Mouse (Mus musculus): ENCODE measurements around the gene N4bp3.

Gene N4bp3

DNA sequence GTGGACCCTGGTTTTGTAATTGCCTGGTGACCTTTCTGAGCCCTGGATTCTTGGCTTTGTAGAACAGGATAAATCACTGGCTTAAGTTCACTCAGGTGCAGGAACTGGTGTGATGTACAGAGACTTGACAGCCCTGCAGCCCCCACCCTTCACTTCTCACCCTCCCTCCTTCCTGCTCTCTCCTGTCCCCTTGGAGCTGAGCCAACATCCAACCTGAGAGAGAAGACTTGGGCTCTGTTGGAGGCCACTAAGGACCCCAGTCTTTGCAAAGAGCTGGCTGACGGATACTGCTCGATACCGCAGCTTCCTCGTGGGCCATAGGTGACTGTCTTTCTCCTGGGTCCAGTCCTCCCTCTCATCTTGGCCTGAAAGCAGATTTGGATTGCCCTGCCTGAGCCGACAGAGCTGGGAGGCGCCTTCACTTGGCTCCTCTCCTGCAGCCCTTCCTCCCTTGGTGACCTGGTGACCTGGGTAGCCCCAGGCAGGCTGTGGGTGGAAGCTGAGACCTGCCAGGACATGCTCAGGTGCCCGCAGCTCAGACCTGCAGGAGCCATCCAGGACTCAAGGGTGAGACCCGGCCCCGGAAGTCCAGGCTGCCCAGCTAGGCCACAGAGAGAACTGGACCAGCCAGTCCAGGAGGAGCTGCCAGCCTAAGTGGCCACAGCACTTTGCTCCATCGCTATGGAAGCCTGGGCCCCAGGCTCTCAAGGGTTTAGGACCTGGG lies 6.3 kb upstream of the N4bp3 start:
- in situ Hi-C loops (cut with MboI, MseI): no loop called here

DNA sequence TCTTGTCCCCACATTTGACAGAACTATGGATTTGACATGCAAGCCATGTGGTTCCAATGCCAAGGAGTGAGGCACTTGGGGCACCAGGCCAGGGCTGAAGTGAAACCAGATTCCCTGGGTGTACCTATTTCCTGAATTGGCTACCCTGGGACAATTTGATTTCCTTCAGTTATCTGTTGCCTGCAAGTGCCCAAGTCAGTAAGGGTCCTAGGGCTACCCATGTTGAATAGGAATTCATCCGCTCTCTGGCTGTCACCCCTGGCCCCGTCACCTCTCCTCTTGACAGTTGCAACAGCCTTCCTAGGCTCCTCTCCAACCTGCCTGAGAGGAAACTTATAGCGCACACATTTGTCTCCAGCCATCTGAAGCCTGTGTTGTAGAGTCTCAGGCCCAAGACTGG lies 4.2 kb upstream of the N4bp3 start:
- in situ Hi-C loops (cut with MboI, MseI): loop anchor here in 1 of 2 experiments (5.0 kb wide), 1 partner anchor 38 kb away; the partner anchor contains the start of gene Nhp2

DNA sequence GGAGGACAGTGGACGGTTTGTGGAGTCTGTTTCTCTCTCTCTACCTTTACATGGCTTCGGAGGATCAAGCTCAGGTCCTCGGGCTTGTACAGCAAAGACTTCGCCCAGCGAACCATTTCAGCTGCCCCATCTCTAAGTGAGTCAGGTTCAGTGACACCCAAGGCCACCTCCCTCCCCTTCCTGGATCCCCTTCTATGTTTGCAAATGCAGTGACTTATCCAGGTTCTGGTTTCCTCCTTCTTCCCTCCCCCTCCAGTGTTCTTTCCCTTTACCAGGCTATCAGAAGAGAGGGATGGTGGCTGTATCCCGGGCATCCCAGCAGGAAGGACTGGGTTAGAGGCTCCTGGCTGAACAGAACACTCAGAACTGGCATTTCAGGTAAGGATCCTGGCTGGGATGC lies 3.1 kb upstream of the N4bp3 start:
- in situ Hi-C loops (cut with MboI, MseI): loop anchor here in 1 of 2 experiments (5.0 kb wide), 1 partner anchor 36 kb away; the partner anchor contains the start of gene Nhp2

DNA sequence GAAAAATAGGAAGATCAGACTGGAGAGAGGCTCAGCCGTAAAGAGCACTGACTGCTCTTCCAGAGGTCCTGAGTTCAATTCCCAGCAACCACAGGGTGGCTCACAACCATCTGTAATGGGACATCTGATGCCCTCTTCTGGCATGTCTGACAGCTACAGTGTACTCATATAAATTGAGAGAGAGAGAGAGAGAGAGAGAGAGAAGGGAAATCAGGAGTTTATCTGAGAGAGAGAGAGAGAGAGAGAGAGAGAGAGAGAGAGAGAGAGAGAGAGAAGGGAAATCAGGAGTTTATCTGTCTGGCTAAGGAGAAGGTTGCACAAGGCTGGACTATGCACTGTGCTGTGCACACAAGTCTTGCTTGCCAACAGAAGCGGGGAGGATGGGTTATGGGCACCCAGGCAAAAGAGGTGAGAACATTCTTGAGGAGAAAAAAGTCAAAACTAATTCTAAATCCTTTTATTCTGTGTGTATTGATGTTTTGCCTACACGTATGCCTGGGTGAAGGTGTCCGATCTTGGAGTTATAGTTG lies 2.3 kb upstream of the N4bp3 start:
- in situ Hi-C loops (cut with MboI, MseI): loop anchor here in 1 of 2 experiments (5.0 kb wide), 1 partner anchor 36 kb away; the partner anchor contains the start of gene Nhp2

DNA sequence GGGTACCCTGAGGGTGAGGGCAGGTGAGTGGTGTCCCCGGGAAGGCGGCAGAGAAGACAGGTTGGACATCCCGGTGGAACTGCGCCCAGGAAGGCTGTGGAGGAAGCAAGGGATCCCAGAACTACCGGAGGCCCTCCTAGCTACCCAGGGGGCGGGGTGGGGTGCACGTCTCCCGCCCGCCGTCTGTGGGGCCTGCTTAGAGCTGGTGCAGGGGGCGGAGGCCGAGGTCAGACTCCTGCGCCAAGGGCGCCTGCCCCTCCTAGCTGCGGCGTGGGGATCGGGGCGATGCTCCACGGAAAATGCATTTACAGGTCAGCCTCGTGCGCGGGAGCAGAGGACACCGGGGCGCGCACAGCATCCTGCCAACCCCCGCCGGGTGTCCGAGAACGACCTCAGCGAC lies 381 bp downstream of the N4bp3 start:
- in situ Hi-C loops (cut with MboI, MseI): loop anchor here in 1 of 2 experiments (5.0 kb wide), 1 partner anchor 33 kb away; the partner anchor contains the start of gene Nhp2

DNA sequence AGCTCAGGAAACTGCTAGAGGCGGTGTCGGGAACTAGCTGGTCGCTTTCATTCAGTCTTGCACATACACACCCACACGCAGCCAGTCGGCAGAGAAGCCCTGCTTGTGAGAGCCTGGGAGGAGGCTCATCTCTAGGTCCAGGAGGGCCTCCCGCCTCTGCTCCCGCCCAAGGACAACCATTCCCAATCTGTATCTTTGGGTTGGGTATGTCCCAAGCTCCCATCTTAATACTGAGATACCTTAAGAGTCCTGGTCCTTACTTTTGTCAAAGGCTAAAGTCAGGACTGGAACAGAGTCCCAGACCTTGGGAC lies 798 bp downstream of the N4bp3 start:
- in situ Hi-C loops (cut with MboI, MseI): loop anchor here in 1 of 2 experiments (5.0 kb wide), 1 partner anchor 33 kb away; the partner anchor contains the start of gene Nhp2

DNA sequence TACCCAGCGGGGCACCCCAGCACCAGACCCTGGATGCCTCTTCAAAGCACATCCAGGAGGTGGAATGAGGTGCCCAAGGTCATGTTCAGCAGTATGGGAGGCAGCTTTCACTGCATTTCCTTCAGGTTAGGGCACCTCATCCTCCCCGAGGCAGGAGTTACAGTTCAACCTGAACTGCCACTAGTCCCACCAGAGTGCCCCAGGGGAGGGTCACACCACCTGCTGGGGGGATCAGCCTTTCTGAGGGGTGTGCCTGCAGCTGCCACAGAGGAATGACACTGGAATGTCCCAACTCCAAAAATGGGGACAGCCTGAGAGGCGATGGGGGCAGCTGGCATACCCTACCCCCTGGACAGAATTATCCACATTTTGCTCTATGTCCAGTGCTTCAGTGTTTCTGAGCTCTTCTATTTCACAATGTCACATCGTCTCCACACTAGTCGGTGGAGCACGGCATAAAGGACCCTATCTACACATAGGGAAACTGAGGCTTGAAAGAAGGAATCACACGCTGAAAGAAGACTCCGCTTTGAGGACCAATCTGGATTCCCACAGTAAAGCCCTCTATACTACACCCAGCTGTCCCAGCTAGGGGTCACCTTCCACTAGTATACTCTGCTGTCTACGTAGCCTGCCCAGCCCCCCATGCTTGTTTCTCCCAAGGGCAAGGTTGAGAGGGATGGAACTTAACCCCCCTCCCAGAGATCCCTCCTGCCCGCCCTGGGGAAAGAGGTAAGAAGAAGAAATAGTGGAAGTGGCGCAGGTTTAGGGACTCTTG lies 1.3 kb downstream of the N4bp3 start:
- in situ Hi-C loops (cut with MboI, MseI): no loop called here

DNA sequence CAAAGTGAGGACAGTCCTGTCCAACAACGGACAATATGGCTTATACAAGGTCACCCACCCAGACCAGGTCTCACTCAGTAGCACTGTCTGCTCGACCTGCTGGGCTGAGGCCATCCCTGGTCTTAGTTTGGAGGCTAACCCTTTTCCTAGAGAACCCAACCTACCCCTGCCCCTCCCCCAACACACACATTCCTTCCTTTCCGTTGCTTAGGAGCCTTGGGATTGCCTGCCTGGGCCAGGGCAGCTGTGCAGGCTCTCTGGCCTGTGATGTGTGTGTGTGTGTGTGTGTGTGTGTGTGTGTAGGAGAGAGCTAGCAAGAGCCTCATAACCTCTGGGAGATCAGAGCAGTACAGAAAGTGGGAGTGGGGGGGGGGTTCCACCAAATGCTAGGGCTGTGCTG lies 2.1 kb downstream of the N4bp3 start:
- in situ Hi-C loops (cut with MboI, MseI): no loop called here

DNA sequence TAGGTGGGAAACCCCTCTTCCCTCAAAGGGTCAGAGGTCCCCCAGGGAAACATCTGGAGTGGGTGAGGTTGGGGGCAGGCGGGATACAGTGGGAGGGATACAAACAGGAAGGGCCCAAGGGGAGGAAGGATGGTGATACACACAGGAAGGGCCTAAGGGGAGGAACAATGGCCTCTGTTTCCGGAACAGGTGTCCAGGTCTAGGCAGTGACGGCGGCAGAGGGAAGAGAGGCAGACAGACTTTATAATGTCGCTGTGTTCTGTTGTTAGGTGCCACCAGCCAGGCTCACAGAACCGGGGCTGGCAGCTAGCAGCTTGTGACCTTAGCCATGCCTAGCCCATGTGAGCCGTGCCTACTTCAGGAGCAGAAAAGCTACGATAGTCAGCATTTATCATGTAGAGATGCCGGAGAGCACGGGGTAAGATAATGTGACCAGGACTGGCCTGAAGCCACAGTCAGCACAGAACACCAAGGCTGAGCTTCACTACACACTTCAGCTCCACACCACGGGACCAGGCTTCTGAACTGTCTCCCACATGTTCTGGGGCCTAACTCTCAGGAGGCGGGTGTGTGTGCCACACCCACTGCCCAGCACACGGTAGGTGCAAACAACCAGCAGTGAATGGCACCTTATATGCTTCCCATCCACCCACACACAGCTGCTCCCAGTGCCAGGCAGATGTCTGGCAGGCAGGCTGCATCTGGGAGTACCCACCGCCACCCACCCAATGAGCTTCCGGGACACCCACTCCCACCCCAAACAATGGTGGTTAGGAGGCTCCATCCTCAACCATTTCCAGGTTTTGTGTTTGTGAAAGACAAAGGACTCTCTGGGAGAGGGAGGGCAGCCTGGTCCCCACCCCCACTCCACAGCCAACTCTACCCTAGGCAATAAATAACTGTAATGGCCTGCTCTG lies 3.6 kb downstream of the N4bp3 start:
- in situ Hi-C loops (cut with MboI, MseI): no loop called here

DNA sequence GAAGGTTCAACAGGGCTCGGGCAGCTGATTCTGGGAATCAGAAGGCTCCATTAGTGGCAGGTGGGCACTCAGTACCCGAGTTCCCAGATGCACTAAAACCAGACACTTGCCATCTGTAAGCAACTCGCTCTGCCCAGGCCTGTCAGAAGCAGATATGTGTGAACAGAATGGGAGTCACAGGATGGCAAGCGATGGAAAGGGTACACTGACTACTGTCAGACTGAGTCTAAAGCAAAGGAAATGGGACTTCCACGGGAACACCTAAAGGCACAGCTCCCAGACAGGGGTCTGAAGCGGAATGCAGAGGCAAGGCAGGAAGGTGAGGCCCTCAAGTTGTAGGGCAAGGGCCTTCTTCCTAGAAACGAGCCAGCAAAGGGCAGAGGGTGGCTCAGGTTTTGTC lies 4.4 kb downstream of the N4bp3 start:
- in situ Hi-C loops (cut with MboI, MseI): no loop called here

DNA sequence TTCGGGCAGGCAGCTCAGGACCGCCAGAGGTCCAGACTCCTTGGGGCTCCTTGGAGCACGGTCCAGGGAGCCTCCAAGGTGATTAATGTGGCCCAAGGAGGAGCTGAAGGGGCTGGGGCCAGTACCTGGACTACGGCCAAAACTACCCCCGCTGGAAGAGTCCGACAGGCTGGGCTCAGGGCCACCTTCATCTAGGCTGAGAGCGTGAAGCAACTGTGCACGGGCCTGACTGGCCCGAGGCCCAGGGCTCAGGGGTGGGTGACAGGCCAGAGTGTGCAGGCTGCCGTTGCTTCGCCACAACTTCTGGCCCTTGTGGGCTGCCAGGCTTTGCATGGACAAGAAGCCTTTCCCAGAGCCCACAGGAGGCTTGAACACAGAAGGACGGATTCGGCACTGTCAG lies 5.3 kb downstream of the N4bp3 start:
- in situ Hi-C loops (cut with MboI, MseI): no loop called here

DNA sequence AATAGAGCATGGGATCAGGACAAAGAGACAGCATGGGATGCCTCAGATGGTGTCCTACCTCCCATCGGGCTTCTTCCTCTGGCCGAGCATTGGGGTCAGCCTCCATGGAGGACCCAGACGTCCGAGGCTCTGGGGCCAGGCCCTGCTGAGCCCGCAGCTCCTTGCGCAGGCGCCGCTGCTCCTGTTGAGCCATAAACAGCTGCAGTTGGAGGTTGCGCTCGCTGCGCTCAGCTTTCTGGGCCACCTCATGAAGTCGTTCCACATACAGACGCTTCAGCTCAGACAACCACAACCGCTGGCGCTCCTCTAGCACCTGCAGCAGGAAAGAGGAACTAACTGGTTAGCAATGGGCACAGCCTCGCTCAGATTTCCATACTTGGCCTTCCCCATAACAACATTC lies 6.4 kb downstream of the N4bp3 start:
- in situ Hi-C loops (cut with MboI, MseI): loop anchor here in 1 of 2 experiments (5.0 kb wide), 1 partner anchor 43 kb away; the partner anchor contains the start of gene 0610009B22Rik

DNA sequence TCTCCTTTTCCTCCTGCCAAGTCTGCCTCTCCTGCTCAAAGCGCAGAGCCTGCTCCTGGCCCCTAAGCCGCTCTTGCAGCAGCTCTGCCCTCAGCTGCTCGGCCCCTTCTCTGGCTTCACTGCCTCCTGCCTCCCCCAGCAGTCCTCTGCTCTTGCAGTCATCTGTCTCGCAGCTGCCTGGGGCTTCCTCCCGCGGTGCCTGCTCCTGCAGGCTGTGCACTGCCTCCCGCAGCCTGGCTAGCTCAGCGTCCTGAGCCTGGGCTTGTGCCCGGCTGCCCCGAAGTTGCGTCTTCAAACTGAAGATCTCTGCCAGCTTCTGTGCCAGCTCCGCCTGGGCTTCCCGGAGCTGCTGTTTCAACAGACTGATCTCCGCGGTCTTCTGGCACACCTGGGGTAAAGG lies 6.9 kb downstream of the N4bp3 start:
- in situ Hi-C loops (cut with MboI, MseI): loop anchor here in 1 of 2 experiments (5.0 kb wide), 1 partner anchor 44 kb away; the partner anchor contains the start of gene 0610009B22Rik

DNA sequence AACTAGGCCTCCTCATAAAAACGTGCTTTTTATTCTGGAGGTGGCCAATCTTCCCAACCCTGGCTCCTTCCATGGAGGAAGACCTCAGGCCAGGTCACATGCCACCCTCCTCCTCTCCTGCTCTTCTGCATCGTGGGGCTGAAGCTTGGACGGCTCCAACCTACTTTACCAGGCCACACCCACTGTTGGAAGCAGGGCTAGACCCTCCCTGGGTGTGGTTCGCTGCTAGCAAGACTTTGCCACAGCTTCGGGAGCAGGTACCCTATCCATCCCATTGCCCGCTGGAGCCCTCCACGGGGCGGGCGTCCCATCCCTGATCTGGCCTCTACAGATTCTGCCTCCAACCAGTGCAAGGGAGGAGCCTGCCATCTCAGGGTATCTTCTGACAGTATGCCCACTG lies 7.4 kb downstream of the N4bp3 start:
- in situ Hi-C loops (cut with MboI, MseI): loop anchor here in 1 of 2 experiments (5.0 kb wide), 1 partner anchor 44 kb away; the partner anchor contains the start of gene 0610009B22Rik

DNA sequence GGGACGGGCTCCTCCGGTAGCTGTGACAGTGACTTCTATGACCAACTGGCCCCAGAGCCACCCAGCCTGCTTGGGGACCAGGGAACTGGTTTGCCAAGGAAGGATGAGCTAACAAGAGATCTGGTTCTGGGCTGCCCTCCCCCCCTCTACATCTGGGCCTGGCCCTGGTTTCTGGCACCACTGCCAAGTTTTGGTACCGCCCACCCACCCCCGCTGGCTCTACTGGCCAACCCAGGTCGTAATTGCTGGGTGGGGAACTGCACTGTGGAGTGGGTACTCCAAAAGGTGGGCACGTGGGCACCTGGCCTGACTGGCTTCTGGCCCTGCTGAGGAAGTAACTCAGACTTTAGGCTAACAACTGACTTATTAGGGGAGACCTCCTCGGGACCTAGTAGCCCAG lies 9.9 kb downstream of the N4bp3 start:
- in situ Hi-C loops (cut with MboI, MseI): loop anchor here in 1 of 2 experiments (5.0 kb wide), 1 partner anchor 47 kb away; the partner anchor contains the start of gene 0610009B22Rik

DNA sequence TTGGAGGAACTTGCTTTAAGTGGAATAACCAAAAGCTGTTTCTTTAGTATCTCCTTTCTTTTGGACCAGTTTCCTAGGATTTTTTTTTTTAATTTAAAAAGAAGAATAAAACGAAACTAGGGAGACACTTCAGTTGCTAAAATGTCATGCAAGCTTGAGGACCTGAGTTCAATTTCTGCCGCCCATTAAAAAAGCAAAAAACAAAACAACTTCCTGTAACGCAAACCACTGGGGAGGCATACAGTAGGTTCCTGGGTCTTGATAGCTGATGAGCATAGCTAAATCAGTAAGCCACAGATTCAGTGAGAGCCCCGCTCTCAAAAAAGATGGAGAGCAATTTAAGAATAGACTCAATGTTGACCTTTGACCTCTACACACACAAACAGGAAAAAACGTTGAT lies 12.1 kb downstream of the N4bp3 start:
- in situ Hi-C loops (cut with MboI, MseI): no loop called here

DNA sequence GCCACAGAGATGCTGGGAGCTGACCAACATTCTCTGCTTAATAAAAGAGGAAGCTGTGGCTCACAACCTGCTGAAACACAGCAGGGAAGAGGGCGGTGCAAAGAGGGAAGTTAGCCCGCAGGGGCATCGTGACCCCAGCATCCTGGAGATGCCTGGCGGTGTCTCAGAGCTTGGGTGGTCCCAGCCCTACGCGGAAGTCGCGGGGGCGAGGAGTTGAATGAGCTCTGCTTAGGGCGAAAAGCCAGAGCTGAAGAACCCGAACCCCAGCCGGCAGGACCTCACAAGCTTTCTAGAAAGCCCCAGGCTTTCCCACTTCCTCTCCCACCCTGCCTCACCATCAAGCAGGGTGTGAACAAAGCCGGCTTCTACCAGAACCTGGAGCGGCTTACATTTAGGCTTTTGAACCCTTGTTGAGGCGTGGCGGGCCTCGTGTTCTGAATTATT lies 12.6 kb downstream of the N4bp3 start:
- in situ Hi-C loops (cut with MboI, MseI): no loop called here

DNA sequence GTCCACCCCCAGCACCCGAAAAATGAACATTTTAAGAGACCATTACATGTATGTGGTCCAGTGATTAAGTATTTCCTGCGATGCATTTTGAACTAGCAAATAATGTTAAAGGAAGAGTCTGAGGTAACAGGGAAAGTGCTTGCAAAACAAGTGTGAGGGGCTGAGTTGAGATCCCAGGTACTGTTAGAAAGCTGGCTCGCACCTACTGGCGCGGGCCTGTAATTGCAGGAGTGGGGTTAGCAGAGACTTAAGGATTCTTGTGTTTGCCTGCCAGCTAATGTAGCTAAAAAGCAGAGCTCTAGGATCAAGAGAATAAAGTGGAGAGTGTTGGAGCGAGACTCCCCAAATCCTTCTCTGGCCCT lies 14.3 kb downstream of the N4bp3 start:
- in situ Hi-C loops (cut with MboI, MseI): no loop called here

DNA sequence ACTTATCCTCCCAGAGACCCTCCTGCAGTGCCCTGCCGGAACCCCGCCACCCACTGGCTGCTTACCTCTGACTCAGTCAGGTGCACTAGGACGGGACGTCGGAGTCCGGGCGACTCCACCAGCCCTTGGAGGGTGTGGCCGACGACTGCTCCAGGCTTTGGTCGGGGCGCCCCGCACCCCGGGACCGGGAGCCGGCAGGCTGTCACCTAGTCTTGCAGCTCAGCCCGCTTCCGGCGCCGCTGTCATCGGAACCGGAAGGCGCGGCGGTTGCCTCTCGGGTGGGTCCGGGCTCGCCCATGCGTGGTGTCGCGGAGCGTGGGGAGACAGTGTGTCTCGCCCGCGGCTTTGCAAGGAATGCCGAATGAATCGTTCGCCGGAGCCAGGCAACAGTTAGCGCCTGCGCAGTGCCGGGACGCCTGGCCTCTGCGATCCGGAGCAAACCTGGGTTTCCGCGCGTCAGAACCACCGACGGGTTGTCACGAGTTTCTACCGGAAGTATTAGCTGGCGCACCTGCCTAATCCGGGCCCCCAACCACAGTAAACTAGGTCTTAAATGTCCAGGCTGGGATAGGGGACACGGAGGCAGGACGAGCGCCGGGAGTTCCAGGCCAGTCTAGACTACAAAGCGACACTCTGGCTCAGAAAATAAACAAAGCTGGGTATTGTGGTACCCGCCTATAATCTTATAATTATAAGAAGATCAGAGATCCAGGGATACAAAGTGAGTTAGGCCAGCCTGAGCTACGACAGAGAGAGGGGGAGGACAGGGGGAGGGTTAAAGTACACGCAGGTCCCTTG lies 14.9 kb downstream of the N4bp3 start, which contains the start of gene Rmnd5b:
Rmnd5b (minus strand) TSS at position 372 of the 798 bp plus-strand sequence.
- in situ Hi-C loops (cut with MboI, MseI): no loop called here

DNA sequence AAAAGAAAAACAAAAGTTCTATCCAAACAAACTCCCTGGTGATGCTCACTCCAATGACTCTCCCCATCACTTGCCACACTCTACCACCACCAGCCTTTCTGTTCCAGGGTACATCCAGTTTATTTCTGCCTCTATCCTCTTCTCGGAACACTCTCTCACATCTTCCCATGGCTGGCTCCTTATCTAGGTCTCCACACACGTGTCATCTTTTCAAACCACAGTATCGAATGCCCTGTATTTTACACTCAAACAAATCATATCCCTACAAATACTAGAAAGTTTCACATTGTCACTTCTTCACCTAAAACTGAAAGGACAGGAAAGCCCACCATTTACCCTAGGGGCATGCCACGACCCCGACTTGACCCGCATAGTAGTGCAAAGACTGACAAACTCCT lies 15.5 kb downstream of the N4bp3 start:
- in situ Hi-C loops (cut with MboI, MseI): no loop called here

Measured in T-helper 17 cell (primary cell).